11 mouse cellular contexts compared by ENCODE assay signal in genomic region chr17:35848112-35848511, GRCm38 (mm10). TPM values are rescaled to one million over a fixed set of nuclear protein-coding genes. Genes with fewer than 3 reads are reported as not detected.
DNase-seq lines count a peak whose midpoint lies in the region; ATAC-seq and TF ChIP-seq lines count a peak whose summit lies in the region.
"Had no signal": no experiment of that assay in that cellular context is flagged by ENCODE, and none has a peak within 500 bp of the region (broad histone marks: within the 10 kb centered on the region; RNA-seq: fewer than 3 reads in every experiment).

No protein-coding gene starts in this region.

- 0 out of 2 replicates have a peak, but pooled peaks have one; percentile 34 for TF ChIP-seq EP300 in heart, adult 2 months (IDR thresholded peaks at IDR 0.05; ENCODE audit: insufficient read depth, low read depth, low read length)

- no peaks in the 10 kb centered on the region for H3K36me3 ChIP-seq in heart, adult 2 months (ENCODE audit: control insufficient read depth, insufficient read depth, low read length)
- peaks cover 35% of the 10 kb centered on the region for H3K36me3 ChIP-seq in midbrain, embryonic 11.5 days (ENCODE audit: control insufficient read depth, insufficient read depth, low read length)
- H3K36me3 ChIP-seq in midbrain, embryonic 10.5 days = peaks cover 94% of the 10 kb centered on the region
- H3K36me3 ChIP-seq in liver, embryonic 13.5 days = peaks cover 92% of the 10 kb centered on the region

- WGBS in heart, adult 2 months = 39% methylated on average over 1 of the region's 1 CpGs
- 68% methylated on average over 1 of the region's 1 CpGs for WGBS in midbrain, embryonic 11.5 days
- WGBS in midbrain, embryonic 10.5 days = 76% methylated on average over 1 of the region's 1 CpGs
- 67% methylated on average over 1 of the region's 1 CpGs for WGBS in liver, embryonic 13.5 days (ENCODE audit: insufficient replicate concordance)

- peak; percentile 60 for TF ChIP-seq CTCF in heart, adult 2 months (IDR thresholded peaks at IDR 0.05)

- intact Hi-C loops in heart, adult 2 months (cut with DNase I) = no loop called here
- intact Hi-C loops in heart, postnatal 36 days (cut with DNase I) = no loop called here

- TF ChIP-seq POLR2A in heart, adult 2 months (IDR thresholded peaks at IDR 0.05; ENCODE audit: insufficient read depth, low read depth, low read length) = no peak

- no peaks in the 10 kb centered on the region for H3K4me1 ChIP-seq in heart, adult 2 months (ENCODE audit: control insufficient read depth, insufficient read depth, low read length)
- H3K4me1 ChIP-seq in midbrain, embryonic 11.5 days (ENCODE audit: control insufficient read depth, insufficient read depth, low read length) = no peaks in the 10 kb centered on the region
- peaks cover 2% of the 10 kb centered on the region for H3K4me1 ChIP-seq in midbrain, embryonic 10.5 days
- H3K4me1 ChIP-seq in liver, embryonic 13.5 days (replicated peaks) = peaks cover 27% of the 10 kb centered on the region

- no peaks in the 10 kb centered on the region for H3K79me2 ChIP-seq in heart, adult 2 months (replicated peaks; ENCODE audit: control insufficient read depth, insufficient read depth, low read length)

- H3K27me3 ChIP-seq in heart, adult 2 months (ENCODE audit: control insufficient read depth, insufficient read depth, low read length) = no peaks in the 10 kb centered on the region
- H3K27me3 ChIP-seq in midbrain, embryonic 11.5 days (ENCODE audit: control insufficient read depth, insufficient read depth, low read length) = no peaks in the 10 kb centered on the region
- H3K27me3 ChIP-seq in midbrain, embryonic 10.5 days (ENCODE audit: low read depth, poor library complexity, severe bottlenecking) = no peaks in the 10 kb centered on the region
- no peaks in the 10 kb centered on the region for H3K27me3 ChIP-seq in liver, embryonic 13.5 days

- H3K4me3 ChIP-seq in heart, adult 2 months = no peak overlapping the region
- no peak overlapping the region for H3K4me3 ChIP-seq in midbrain, embryonic 11.5 days (ENCODE audit: low read depth, low read length)
- no peak overlapping the region; the same call in 1 of the 2 replicates for H3K4me3 ChIP-seq in midbrain, embryonic 10.5 days
- no peak overlapping the region for H3K4me3 ChIP-seq in liver, embryonic 13.5 days (replicated peaks)

- H3K9ac ChIP-seq in heart, adult 2 months (ENCODE audit: low read depth, low read length) = no peak overlapping the region
- no peak overlapping the region for H3K9ac ChIP-seq in midbrain, embryonic 11.5 days (ENCODE audit: low read length)
- H3K9ac ChIP-seq in liver, embryonic 13.5 days = 0 out of 2 replicates have a peak overlapping the region, but pooled peaks have one; percentile 2

- H3K9me3 ChIP-seq in midbrain, embryonic 11.5 days (ENCODE audit: control insufficient read depth, low read length) = no peaks in the 10 kb centered on the region
- H3K9me3 ChIP-seq in midbrain, embryonic 10.5 days (replicated peaks) = no peaks in the 10 kb centered on the region
- H3K9me3 ChIP-seq in liver, embryonic 13.5 days (replicated peaks) = no peaks in the 10 kb centered on the region

- H3K4me2 ChIP-seq in midbrain, embryonic 11.5 days = no peak overlapping the region
- no peak overlapping the region for H3K4me2 ChIP-seq in liver, embryonic 13.5 days

- H3K27ac ChIP-seq in heart, adult 2 months = no peak overlapping the region
- H3K27ac ChIP-seq in midbrain, embryonic 11.5 days (ENCODE audit: low read depth, low read length) = no peak overlapping the region
- no peak overlapping the region for H3K27ac ChIP-seq in midbrain, embryonic 10.5 days (replicated peaks)
- H3K27ac ChIP-seq in liver, embryonic 13.5 days = peak overlapping the region; percentile 2; the same call in 1 of the 2 replicates

- no peak for ATAC-seq in midbrain, embryonic 11.5 days (ENCODE audit: low FRiP score)
- ATAC-seq in liver, embryonic 13.5 days (ENCODE audit: low read depth) = no peak

- DNase-seq in heart, adult 2 months = no peak
- no peak for DNase-seq in heart, postnatal 36 days
- peak; percentile 69 for DNase-seq in midbrain, embryonic 11.5 days (ENCODE audit: low spot score, missing footprints)
- DNase-seq in midbrain, embryonic 10.5 days (ENCODE audit: low spot score) = no peak
- DNase-seq in R1 (ENCODE audit: low read depth, low spot score) = peak; percentile 60
- DNase-seq in liver, embryonic 13.5 days = no peak
- no peak for DNase-seq in urinary bladder, postnatal 10 days (ENCODE audit: low spot score)
- no peak for DNase-seq in ovary, postnatal 36 days (ENCODE audit: low spot score)
- DNase-seq: cerebellum, adult 11 months; lung, postnatal 36 days; right cerebral cortex, postnatal 14 days had no signal

RNA-seq across cellular contexts. Expression of gene Mdc1, which starts 6.8 kb away (rescaled TPM):
- 10 to 100 TPM; 13.2 to 13.3 TPM for total RNA-seq in heart, adult 2 months (2021)
- 4.2 and 8.3 TPM in 2 replicates for polyA plus RNA-seq in heart, adult 2 months (2012; rRNA removed)
- 10 to 100 TPM; 12.2 to 14.2 TPM for total RNA-seq in heart, postnatal 36 days (2021)
- polyA plus RNA-seq in midbrain, embryonic 11.5 days (2014; fragmentation: Nextera tagmentation; extraction: Ambion mirVana) = 19.4 and 21.5 TPM in 2 replicates
- 21.1 and 21.7 TPM in 2 replicates for polyA plus RNA-seq in midbrain, embryonic 10.5 days (2016; fragmentation: Nextera tagmentation; extraction: Ambion mirVana)
- polyA plus RNA-seq in liver, embryonic 13.5 days (2015; fragmentation: Nextera tagmentation; extraction: Ambion mirVana) = 8.0 and 8.8 TPM in 2 replicates

RNA-seq across cellular contexts. Expression of gene Tubb5, which starts 10.0 kb away (rescaled TPM):
- total RNA-seq in heart, adult 2 months (2021) = 10 to 100 TPM; 83.0 to 90.1 TPM
- polyA plus RNA-seq in heart, adult 2 months (2012; rRNA removed) = 108 and 134 TPM in 2 replicates
- 10 to 100 TPM; 87.6 to 91.6 TPM for total RNA-seq in heart, postnatal 36 days (2021)
- polyA plus RNA-seq in midbrain, embryonic 11.5 days (2014; fragmentation: Nextera tagmentation; extraction: Ambion mirVana) = 1,522 and 1,543 TPM in 2 replicates
- polyA plus RNA-seq in midbrain, embryonic 10.5 days (2016; fragmentation: Nextera tagmentation; extraction: Ambion mirVana) = 1,574 and 1,617 TPM in 2 replicates
- 520 and 547 TPM in 2 replicates for polyA plus RNA-seq in liver, embryonic 13.5 days (2015; fragmentation: Nextera tagmentation; extraction: Ambion mirVana)

RNA-seq across cellular contexts. Expression of gene Nrm, which starts 13.0 kb away (rescaled TPM):
- total RNA-seq in heart, adult 2 months (2021) = 1 to 10 TPM; 1.8 TPM
- polyA plus RNA-seq in heart, adult 2 months (2012; rRNA removed) = 5.3 and 5.6 TPM in 2 replicates
- 1 to 10 TPM; 2.3 to 2.4 TPM for total RNA-seq in heart, postnatal 36 days (2021)
- 59.8 and 61.0 TPM in 2 replicates for polyA plus RNA-seq in midbrain, embryonic 11.5 days (2014; fragmentation: Nextera tagmentation; extraction: Ambion mirVana)
- 80.0 and 84.5 TPM in 2 replicates for polyA plus RNA-seq in midbrain, embryonic 10.5 days (2016; fragmentation: Nextera tagmentation; extraction: Ambion mirVana)
- 23.0 and 25.4 TPM in 2 replicates for polyA plus RNA-seq in liver, embryonic 13.5 days (2015; fragmentation: Nextera tagmentation; extraction: Ambion mirVana)

RNA-seq across cellular contexts. Expression of gene Ppp1r18, which starts 17.3 kb away (rescaled TPM):
- total RNA-seq in heart, adult 2 months (2021) = 10 to 100 TPM; 12.8 to 18.6 TPM
- polyA plus RNA-seq in heart, adult 2 months (2012; rRNA removed) = 18.9 and 21.3 TPM in 2 replicates
- 10 to 100 TPM; 15.6 to 17.0 TPM for total RNA-seq in heart, postnatal 36 days (2021)
- 24.1 and 25.2 TPM in 2 replicates for polyA plus RNA-seq in midbrain, embryonic 11.5 days (2014; fragmentation: Nextera tagmentation; extraction: Ambion mirVana)
- polyA plus RNA-seq in midbrain, embryonic 10.5 days (2016; fragmentation: Nextera tagmentation; extraction: Ambion mirVana) = 21.8 and 27.6 TPM in 2 replicates
- polyA plus RNA-seq in liver, embryonic 13.5 days (2015; fragmentation: Nextera tagmentation; extraction: Ambion mirVana) = 8.0 and 11.8 TPM in 2 replicates

RNA-seq across cellular contexts. Expression of gene Flot1, which starts 25.1 kb away (rescaled TPM):
- 100 to 1,000 TPM; 133 to 148 TPM for total RNA-seq in heart, adult 2 months (2021)
- polyA plus RNA-seq in heart, adult 2 months (2012; rRNA removed) = 138 and 144 TPM in 2 replicates
- total RNA-seq in heart, postnatal 36 days (2021) = 100 to 1,000 TPM; 154 to 159 TPM
- polyA plus RNA-seq in midbrain, embryonic 11.5 days (2014; fragmentation: Nextera tagmentation; extraction: Ambion mirVana) = 46.9 and 47.4 TPM in 2 replicates
- 54.8 and 59.3 TPM in 2 replicates for polyA plus RNA-seq in midbrain, embryonic 10.5 days (2016; fragmentation: Nextera tagmentation; extraction: Ambion mirVana)
- 38.2 and 38.5 TPM in 2 replicates for polyA plus RNA-seq in liver, embryonic 13.5 days (2015; fragmentation: Nextera tagmentation; extraction: Ambion mirVana)

Comparison
In these comparisons a context has a peak if more than half of its experiments do, and no peak if none do; other contexts are left out.
1. DNase-seq: peak in midbrain, embryonic 11.5 days (single experiment) and R1 (single experiment); none in heart, adult 2 months (0 of 2), heart, postnatal 36 days (0 of 2), midbrain, embryonic 10.5 days (single experiment), liver, embryonic 13.5 days (single experiment), urinary bladder, postnatal 10 days (single experiment) and ovary, postnatal 36 days (single experiment).